Mouse (Mus musculus): Measurements from ENCODE around the gene Npm3. TPM values are rescaled to one million over a fixed set of nuclear protein-coding genes. Genes with fewer than 3 reads are reported as not detected.
A peak's percentile ranks its signal among the peaks of the same experiment; 100 is the strongest.

Npm3 gene
- polyA plus RNA-seq, 1 experiment from 2014 or later, result 6.4 TPM

DNA sequence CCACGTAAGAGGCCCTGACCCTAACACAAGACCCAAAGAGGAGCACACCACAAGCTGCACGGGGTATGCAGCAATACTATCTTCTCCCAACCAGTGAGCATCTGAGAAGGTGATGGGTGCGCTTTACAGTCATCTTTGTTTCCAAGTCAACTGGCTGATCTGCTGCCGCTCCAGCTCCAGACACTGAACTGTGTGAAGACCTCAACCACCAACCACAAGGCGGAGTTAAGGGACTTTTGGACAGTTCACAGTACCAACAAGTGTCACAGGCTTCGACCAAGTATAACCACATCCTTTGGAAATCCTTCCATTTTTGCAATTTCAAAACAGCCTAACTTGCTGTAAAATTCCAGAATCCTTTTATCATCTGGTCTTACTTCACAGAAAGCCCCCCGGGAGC, 2.5 kb upstream of the Npm3 start:
- Histone ChIP-seq H3K9ac (no peak overlapping the region), H3K4me3 (replicated peaks) (no peak overlapping the region), H3K27me3 (no peaks in the 10 kb centered on the region), H3K36me3 (replicated peaks) (peaks cover 69% of the 10 kb centered on the region), H3K27ac (replicated peaks) (no peak overlapping the region), H3K9me3 (replicated peaks) (no peaks in the 10 kb centered on the region), H3K4me2 (no peak overlapping the region), H3K4me1 (replicated peaks) (peaks cover 27% of the 10 kb centered on the region)
- 76% methylated on average over 7 of the region's 7 CpGs for WGBS (ENCODE audit: insufficient replicate concordance)
- ATAC-seq (ENCODE audit: insufficient read depth), result no peak

DNA sequence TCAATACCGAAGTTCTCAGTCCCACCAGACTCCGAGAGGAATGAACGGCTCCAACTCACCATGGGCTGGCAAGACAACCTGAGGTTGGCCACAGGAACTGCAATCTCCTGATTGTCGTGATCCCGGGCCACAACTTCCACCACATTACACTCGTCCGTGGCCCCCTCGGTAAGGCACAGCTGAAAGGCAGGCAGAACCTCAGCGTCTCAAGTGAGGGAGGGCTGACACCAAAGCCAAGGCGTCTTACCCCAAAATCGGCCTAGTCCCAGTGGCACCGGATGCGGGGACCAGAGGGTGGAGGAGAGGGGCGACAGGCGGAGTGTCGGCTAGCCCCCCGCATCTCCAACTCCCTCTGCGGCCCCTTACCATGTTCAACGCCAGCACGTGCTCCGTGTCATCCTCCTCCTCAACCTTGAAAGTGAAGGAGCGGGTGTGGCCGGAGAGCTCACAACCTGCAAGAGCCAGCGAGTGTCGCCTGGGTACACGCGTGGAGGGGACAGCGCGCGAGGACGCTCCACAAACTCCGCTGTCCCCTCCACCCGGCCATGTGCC, 624 bp downstream of the Npm3 start:
- Histone ChIP-seq H3K9me3 (replicated peaks) (no peaks in the 10 kb centered on the region), H3K27me3 (peaks cover 30% of the 10 kb centered on the region), H3K9ac (peak overlapping the region; percentile 79), H3K27ac (replicated peaks) (peak overlapping the region; percentile 49), H3K36me3 (replicated peaks) (peaks cover 38% of the 10 kb centered on the region), H3K4me2 (peak overlapping the region; percentile 96), H3K4me1 (replicated peaks) (peaks cover 46% of the 10 kb centered on the region), H3K4me3 (replicated peaks) (peak overlapping the region; percentile 88)
- under 1% methylated on average over 33 of the region's 33 CpGs for WGBS (ENCODE audit: insufficient replicate concordance)
- ATAC-seq (ENCODE audit: insufficient read depth), result peak; percentile 53

DNA sequence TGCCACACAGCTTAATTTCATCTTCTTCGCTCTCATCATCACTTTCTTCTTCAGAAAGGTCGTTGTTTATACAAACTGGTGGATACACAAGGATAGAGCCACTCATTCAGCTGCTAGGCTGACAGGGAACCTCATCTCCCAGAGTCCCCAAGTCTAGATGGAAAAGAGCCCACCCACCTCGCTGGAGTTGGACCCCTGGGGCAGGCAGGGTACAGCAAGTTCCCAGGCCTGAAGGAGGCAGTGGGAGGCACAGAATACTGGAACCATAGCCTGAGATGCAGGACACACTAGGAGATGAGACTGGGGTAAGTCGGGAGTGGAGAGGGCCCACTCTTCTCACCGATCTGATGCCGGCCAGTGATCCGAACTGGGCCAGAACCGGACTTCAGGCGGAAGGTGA, 1.2 kb downstream of the Npm3 start:
- Histone ChIP-seq H3K4me1 (replicated peaks) (peaks cover 46% of the 10 kb centered on the region), H3K4me3 (replicated peaks) (peak overlapping the region; percentile 88), H3K9me3 (replicated peaks) (no peaks in the 10 kb centered on the region), H3K27me3 (peaks cover 35% of the 10 kb centered on the region), H3K9ac (peak overlapping the region; percentile 79), H3K4me2 (peak overlapping the region; percentile 96), H3K27ac (replicated peaks) (peak overlapping the region; percentile 49; the same call in 1 of the 2 replicates), H3K36me3 (replicated peaks) (peaks cover 33% of the 10 kb centered on the region)
- 35% methylated on average over 9 of the region's 9 CpGs for WGBS (ENCODE audit: insufficient replicate concordance)
- ATAC-seq (ENCODE audit: insufficient read depth), result no peak

DNA sequence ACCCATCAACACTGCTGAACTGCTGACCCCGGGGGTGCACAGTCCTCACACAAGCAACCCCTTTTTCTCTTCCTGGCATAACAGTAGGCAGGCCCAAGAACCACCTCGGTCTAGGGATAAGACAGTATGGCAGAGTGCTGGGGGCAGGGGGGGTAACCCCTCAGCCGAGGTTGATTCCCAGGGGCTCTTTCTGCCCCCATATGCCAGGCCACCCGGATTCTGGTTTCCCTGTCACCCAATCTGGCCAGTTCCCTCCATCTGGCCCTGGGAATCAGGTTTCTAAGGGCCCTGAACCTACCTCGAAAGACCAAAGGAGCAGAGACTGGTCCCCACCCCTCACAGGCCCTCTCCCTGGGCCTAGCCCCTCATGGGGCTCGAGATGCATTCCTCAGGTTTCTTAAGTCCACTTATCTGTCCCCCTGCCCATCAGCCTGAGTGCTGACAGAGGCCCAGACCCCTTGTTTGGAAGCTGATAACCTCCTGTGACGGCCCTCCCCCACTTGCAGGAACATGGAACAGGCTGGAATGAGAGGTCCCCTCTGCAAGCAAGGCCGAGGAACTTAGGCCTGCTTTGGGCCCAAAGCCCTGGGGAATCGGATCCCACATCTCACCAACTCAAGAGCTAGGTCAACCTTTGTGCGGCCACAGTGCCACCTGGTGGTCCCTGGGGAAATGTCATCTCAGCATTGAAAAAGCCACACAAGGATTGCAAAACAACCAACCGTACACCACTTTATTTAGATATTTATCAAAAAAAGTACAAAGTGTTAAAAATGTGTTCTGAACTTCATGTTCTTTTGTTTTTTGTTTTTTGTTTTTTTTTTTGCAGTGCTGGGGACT, 2.1 kb downstream of the Npm3 start:
- ATAC-seq (ENCODE audit: insufficient read depth), result no peak
- peaks cover 45% of the 10 kb centered on the region for H3K27me3 ChIP-seq

DNA sequence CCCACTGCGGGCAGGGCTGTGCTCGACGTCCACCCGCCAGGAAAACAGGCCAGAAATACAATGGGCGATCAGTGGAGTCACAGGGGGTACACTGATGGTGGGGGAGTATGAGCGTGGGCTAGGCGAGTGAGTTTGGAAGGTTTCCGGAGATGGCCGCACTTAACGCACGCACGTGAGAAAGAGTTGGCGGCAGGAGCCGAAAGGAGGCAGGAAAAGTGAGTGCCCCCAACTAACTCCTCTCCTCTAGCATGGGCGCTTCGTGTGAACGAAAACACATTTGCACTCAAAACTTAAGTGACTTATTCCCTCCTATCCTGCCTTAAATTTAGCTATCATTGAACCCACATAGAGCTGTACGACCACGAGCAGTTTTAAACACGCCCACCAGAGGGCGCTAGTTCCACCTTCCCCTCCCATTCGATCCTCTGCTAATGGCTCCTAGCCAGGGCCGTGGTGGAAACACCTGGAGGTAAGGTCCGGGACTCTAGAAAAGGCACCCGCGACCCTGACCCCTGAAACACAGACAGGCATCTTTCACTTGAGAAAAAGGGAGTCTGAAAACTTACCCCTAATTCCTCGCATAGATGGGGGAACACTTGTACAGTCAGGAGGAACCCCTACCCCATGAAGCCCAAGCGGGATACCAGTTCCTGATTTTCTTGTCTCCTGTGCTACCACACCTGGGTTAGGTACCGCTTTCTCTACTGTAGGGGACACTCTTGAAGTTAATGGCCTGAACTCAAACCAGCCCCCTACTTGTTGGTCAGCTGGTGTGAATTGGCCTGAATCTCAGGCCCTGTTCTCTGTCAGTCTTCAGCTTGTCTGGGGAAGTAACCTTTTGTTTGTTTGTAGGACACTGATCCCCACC, 3.0 kb downstream of the Npm3 start:
- H3K4me3 ChIP-seq (replicated peaks), result 0 out of 2 replicates have a peak overlapping the region, but pooled peaks have one; percentile 7
- peaks cover 54% of the 10 kb centered on the region for H3K27me3 ChIP-seq
- peaks cover 15% of the 10 kb centered on the region for H3K36me3 ChIP-seq (replicated peaks)
- peak overlapping the region; percentile 29 for H3K4me2 ChIP-seq
- 10% methylated on average over 29 of the region's 29 CpGs for WGBS (ENCODE audit: insufficient replicate concordance)
- H3K4me1 ChIP-seq (replicated peaks), result peaks cover 61% of the 10 kb centered on the region
- H3K9ac ChIP-seq, result no peak overlapping the region
- ATAC-seq (ENCODE audit: insufficient read depth), result no peak
- no peaks in the 10 kb centered on the region for H3K9me3 ChIP-seq (replicated peaks)
- H3K27ac ChIP-seq (replicated peaks), result no peak overlapping the region

More for the DNA sequence above, 2.1 kb downstream of the Npm3 start:
- Histone ChIP-seq H3K4me1 (replicated peaks) (peaks cover 54% of the 10 kb centered on the region), H3K27ac (replicated peaks) (no peak overlapping the region), H3K4me2 (no peak overlapping the region), H3K9ac (no peak overlapping the region), H3K4me3 (replicated peaks) (no peak overlapping the region), H3K36me3 (replicated peaks) (peaks cover 24% of the 10 kb centered on the region), H3K9me3 (replicated peaks) (no peaks in the 10 kb centered on the region)
- 24% methylated on average over 11 of the region's 11 CpGs for WGBS (ENCODE audit: insufficient replicate concordance)

DNA sequence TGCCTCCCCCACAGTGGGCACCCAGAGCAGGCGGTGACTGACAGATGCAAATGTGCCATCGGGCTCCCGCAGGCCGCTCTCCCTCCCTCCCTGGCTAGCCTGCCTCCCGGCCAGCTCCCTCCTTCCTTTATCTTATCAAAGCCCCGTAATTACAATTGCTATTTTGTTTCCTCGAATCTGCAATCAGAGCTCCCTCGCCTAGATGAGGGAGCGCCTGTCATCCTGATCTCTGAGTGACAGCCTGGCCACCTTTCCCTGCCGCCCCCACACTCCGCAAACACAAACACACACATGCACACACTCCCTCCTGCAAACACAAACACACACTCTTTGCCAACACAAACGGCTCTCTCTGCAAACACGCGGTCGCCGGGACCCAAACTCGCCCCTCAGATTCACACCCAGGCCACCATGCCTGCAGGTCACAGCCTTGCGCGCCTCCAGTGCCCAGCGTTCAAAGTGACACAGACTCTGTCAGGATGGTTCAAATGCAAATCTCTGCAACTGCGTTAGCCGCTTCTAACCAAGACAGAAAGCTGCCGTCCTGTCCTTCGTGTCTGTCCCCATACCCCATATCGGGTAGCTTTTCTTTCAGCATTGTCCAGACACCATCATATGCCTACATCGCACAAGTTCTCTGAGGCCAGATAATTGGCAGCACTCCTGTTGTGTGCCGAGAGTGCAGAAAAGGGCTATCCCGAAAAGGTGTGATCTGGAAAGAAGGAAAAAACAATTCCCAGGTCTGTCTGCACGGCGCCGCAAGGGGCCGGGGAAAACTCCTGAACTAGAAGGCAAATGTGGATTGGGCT, 3.8 kb downstream of the Npm3 start:
- H3K27me3 ChIP-seq, result peaks cover 62% of the 10 kb centered on the region
- H3K4me3 ChIP-seq (replicated peaks), result 0 out of 2 replicates have a peak overlapping the region, but pooled peaks have one; percentile 7
- no peak overlapping the region for H3K9ac ChIP-seq
- H3K27ac ChIP-seq (replicated peaks), result no peak overlapping the region
- no peak for ATAC-seq (ENCODE audit: insufficient read depth)
- 6% methylated on average over 32 of the region's 32 CpGs for WGBS (ENCODE audit: insufficient replicate concordance)
- H3K4me1 ChIP-seq (replicated peaks), result peaks cover 59% of the 10 kb centered on the region
- H3K9me3 ChIP-seq (replicated peaks), result no peaks in the 10 kb centered on the region
- H3K4me2 ChIP-seq, result peak overlapping the region; percentile 29
- H3K36me3 ChIP-seq (replicated peaks), result peaks cover 8% of the 10 kb centered on the region

DNA sequence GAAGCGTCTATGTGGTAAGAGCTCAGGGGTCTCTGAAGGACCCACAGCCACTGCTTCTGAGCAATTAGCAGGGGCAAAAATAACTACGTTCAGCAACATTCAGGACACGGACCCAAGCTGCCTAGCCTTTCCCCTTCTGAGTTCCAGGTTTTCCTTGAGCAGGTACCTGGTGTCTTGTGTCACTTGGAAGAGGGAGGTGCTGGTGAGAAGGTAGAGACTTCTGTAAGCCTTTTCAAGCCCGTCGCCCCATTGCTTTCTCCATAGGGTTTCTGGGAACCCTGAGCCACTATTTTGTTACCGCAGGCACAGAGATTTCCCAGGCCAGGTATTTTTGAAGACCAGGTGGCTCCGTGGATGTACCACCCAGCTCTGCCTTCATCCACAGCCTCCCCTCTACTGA, 5.8 kb downstream of the Npm3 start:
- ATAC-seq (ENCODE audit: insufficient read depth), result no peak
- 33% methylated on average over 7 of the region's 7 CpGs for WGBS (ENCODE audit: insufficient replicate concordance)

DNA sequence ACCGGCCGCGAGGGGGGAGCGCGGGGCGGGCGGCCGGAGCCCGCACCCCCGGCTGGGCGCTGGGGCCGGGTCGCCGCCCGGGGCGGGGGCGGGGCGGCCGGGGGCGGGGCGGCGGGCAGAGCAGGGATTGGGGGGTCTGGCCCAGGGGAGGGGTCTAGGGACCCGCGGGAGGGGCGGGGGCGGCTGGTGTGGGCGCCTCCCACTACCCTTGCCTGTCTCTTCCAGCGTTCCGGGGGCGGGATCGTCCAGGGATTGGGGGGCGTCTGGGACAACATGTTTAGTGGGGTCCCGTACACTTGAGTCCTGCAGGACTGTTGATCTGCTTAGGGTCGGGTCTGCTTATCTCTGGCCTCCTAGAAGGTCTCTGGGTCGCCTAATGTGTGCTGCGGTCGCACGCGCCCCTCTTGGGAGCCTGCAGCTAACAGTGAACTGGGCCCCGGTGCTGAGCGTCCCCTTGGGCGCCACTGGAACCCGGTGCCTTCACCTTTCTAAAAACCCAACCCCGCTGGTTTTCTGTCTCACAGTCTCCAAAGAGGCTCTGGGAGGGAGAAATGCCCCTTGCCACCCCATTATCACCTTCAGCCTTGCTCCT, 6.3 kb downstream of the Npm3 start:
- H3K27me3 ChIP-seq, result peaks cover 87% of the 10 kb centered on the region
- ATAC-seq (ENCODE audit: insufficient read depth), result no peak
- peak overlapping the region; percentile 62 for H3K4me2 ChIP-seq
- no peaks in the 10 kb centered on the region for H3K36me3 ChIP-seq (replicated peaks)
- H3K9me3 ChIP-seq (replicated peaks), result no peaks in the 10 kb centered on the region
- under 1% methylated on average over 32 of the region's 44 CpGs for WGBS (ENCODE audit: insufficient replicate concordance)
- H3K27ac ChIP-seq (replicated peaks), result no peak overlapping the region
- no peak overlapping the region for H3K9ac ChIP-seq
- H3K4me1 ChIP-seq (replicated peaks), result peaks cover 37% of the 10 kb centered on the region
- peak overlapping the region; percentile 39 for H3K4me3 ChIP-seq (replicated peaks)

More for the DNA sequence above, 5.8 kb downstream of the Npm3 start:
- H3K4me2 ChIP-seq, result no peak overlapping the region
- no peak overlapping the region for H3K27ac ChIP-seq (replicated peaks)
- H3K27me3 ChIP-seq, result peaks cover 81% of the 10 kb centered on the region
- peaks cover 42% of the 10 kb centered on the region for H3K4me1 ChIP-seq (replicated peaks)
- H3K9me3 ChIP-seq (replicated peaks), result no peaks in the 10 kb centered on the region
- no peak overlapping the region for H3K4me3 ChIP-seq (replicated peaks)
- H3K9ac ChIP-seq, result no peak overlapping the region
- no peaks in the 10 kb centered on the region for H3K36me3 ChIP-seq (replicated peaks)

DNA sequence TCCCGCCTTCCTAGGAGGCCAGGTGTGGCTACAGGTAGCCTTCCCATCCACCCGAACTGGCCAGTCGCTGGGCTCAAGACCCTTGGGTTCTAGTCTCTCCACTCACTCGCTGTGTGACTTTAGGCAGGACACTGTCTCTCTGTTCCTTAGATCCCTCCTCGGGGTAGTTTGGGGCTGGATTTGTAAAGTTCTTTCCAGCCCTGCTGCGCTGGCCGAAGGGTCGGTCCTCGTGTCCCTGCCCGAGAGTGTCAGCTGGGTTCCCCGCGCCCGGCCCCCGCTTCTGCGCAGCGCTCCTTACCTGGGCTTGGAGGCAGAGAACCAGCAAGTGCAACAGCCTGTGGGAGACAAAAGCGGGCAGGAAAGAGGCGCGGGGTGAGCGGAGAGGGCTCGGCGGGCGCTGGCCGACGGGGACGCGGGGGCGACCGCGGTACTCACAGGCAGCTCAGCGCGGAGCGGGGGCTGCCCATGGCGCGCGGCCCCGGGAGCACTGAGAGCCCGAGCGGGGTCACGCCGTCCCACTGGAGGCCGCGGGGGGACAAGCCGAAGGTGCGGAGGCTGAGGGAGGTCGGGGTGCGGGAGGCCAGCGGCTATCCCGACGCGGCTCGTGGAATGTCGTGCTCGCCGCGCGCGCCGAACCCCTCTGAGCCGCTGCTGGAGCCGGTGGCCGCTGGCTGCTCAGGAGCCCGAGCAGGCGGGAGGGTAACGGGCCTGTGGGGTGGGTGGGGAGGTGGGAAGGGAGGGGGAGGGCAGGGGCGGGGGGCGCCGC, 7.0 kb downstream of the Npm3 start, which contains the start of gene Fgf8:
TSS of gene Fgf8 (minus strand) at position 698 of the 766 bp plus-strand sequence.
- WGBS (ENCODE audit: insufficient replicate concordance), result 2% methylated on average over 63 of the region's 68 CpGs
- ATAC-seq (ENCODE audit: insufficient read depth), result no peak
- no peaks in the 10 kb centered on the region for H3K9me3 ChIP-seq (replicated peaks)
- H3K36me3 ChIP-seq (replicated peaks), result no peaks in the 10 kb centered on the region
- no peak within 1 kb of the TSS for H3K9ac ChIP-seq
- peaks cover 93% of the 10 kb centered on the region for H3K27me3 ChIP-seq
- H3K4me2 ChIP-seq, result peak within 1 kb of the TSS; percentile 62
- H3K4me3 ChIP-seq (replicated peaks), result peak within 1 kb of the TSS; percentile 39
- H3K27ac ChIP-seq (replicated peaks), result no peak within 1 kb of the TSS
- H3K4me1 ChIP-seq (replicated peaks), result peaks cover 36% of the 10 kb centered on the region

Data from liver, embryonic 15.5 days (tissue).